Mouse (Mus musculus) embryonic facial prominence, embryonic 14.5 days (tissue): ENCODE measurements around the gene Nppb. TPM values are rescaled to one million over a fixed set of nuclear protein-coding genes. Genes with fewer than 3 reads are reported as not detected.
A peak's percentile ranks its signal among the peaks of the same experiment; 100 is the strongest.

Experiments
- ATAC-seq: fragments of 200-750 bp; cut with Nextera tagmentation; 2 replicates; pipeline ENCODE4 v1.8.0; 2017; ENCODE audit warnings: low read depth, moderate number of reproducible peaks, moderate TSS enrichment
- DNase-seq: peaks from one replicate; pipeline ENCODE4 v3.0.0-alpha.2; 2015; ENCODE audit warnings: low spot score
- H3K27ac ChIP-seq: fragments of 300-500 bp; sonication (generic); replicated peaks from 2 replicates; pipeline ENCODE4 v1.5.1; 2014; ENCODE audit warnings: low read depth, mild to moderate bottlenecking, low read length, moderate library complexity
- H3K27me3 ChIP-seq: fragments of 300-500 bp; sonication (generic); replicated peaks from 2 replicates; pipeline ENCODE4 v1.6.1; 2014; ENCODE audit warnings: low read length; ENCODE audit not compliant: control insufficient read depth, insufficient read depth
- H3K36me3 ChIP-seq: fragments of 300-500 bp; sonication (generic); 2 replicates; pipeline ENCODE4 v1.6.1; 2014; ENCODE audit warnings: low read length, mixed read lengths; ENCODE audit not compliant: control insufficient read depth, insufficient read depth
- H3K4me1 ChIP-seq: fragments of 300-500 bp; sonication (generic); 2 replicates; pipeline ENCODE4 v1.6.1; 2014; ENCODE audit warnings: antibody characterized with exemption, low read length; ENCODE audit not compliant: control insufficient read depth, insufficient read depth
- H3K4me2 ChIP-seq: fragments of 300-500 bp; sonication (generic); 2 replicates; pipeline ENCODE4 v1.6.1; 2014; ENCODE audit warnings: low read depth, mild to moderate bottlenecking, low read length, moderate library complexity, mixed read lengths
- H3K4me3 ChIP-seq: fragments of 300-500 bp; sonication (generic); 2 replicates; pipeline ENCODE4 v1.5.1; 2014; ENCODE audit warnings: low read depth, mild to moderate bottlenecking, low read length
- H3K9ac ChIP-seq: fragments of 300-500 bp; sonication (generic); 2 replicates; pipeline ENCODE4 v1.6.1; 2014; ENCODE audit warnings: low read depth, mild to moderate bottlenecking, low read length, moderate library complexity, mixed read lengths
- H3K9me3 ChIP-seq: fragments of 300-500 bp; sonication (generic); 2 replicates; pipeline ENCODE4 v1.6.1; 2016; ENCODE audit warnings: low read length; ENCODE audit not compliant: control insufficient read depth
- WGBS: fragments of 180-500 bp; shearing (Covaris S2); extraction: QIAGEN DNeasy Blood & Tissue Kit; methylation state at CpG from one replicate; pipeline ENCODE4 v1.1.7; 2014; 5-methylcytosine and 5-hydroxymethylcytosine counted together
- polyA plus RNA-seq: library from polyadenylated mRNA; unstranded; fragments of >200 nt; fragmentation: Nextera tagmentation; extraction: Ambion mirVana; gene quantifications from 2 replicates; pipeline ENCODE4 v1.2.1, GENCODE M21; 2014

Nppb gene
- polyA plus RNA-seq, 1 experiment from 2014 or later = not detected

DNA sequence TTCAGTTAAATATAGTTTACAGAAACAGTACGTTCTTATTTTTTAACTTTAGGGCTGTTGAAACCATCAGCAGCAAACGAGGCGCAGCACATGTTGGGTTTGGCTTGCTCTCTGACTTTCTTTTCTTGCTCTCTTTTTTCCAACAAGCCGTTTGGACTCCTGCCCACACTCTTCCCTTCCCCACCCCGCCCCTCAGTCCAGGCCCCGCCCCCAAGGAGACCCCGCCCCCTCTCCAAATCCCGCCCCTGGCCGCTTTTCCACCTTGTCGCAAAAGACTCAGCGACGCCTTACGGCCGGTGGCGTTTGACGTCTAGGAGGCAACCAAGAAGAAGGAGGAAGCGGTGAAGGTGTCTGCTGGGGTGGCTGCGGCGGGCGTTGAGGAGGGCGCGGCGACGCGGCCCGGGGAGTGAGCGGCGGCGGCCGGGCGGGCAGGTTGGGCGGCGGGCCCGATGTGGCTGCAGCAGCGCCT, 45.0 kb upstream of the Nppb start, which contains the start of gene 2510039O18Rik:
TSS of gene 2510039O18Rik (plus strand) at position 320 of the 469 bp plus-strand sequence.
- peaks cover 56% of the 10 kb centered on the region for H3K4me1 ChIP-seq
- DNase-seq (peak; percentile 97), ATAC-seq (peak; percentile 61)
- peak within 1 kb of the TSS; percentile 98 for H3K4me2 ChIP-seq
- H3K9me3 ChIP-seq = no peaks in the 10 kb centered on the region
- H3K27me3 ChIP-seq = no peaks in the 10 kb centered on the region
- H3K27ac ChIP-seq = peak within 1 kb of the TSS; percentile 91
- peaks cover 26% of the 10 kb centered on the region for H3K36me3 ChIP-seq
- 2% methylated on average over 19 of the region's 35 CpGs for WGBS
- H3K4me3 ChIP-seq = peak within 1 kb of the TSS; percentile 91
- peak within 1 kb of the TSS; percentile 77 for H3K9ac ChIP-seq

DNA sequence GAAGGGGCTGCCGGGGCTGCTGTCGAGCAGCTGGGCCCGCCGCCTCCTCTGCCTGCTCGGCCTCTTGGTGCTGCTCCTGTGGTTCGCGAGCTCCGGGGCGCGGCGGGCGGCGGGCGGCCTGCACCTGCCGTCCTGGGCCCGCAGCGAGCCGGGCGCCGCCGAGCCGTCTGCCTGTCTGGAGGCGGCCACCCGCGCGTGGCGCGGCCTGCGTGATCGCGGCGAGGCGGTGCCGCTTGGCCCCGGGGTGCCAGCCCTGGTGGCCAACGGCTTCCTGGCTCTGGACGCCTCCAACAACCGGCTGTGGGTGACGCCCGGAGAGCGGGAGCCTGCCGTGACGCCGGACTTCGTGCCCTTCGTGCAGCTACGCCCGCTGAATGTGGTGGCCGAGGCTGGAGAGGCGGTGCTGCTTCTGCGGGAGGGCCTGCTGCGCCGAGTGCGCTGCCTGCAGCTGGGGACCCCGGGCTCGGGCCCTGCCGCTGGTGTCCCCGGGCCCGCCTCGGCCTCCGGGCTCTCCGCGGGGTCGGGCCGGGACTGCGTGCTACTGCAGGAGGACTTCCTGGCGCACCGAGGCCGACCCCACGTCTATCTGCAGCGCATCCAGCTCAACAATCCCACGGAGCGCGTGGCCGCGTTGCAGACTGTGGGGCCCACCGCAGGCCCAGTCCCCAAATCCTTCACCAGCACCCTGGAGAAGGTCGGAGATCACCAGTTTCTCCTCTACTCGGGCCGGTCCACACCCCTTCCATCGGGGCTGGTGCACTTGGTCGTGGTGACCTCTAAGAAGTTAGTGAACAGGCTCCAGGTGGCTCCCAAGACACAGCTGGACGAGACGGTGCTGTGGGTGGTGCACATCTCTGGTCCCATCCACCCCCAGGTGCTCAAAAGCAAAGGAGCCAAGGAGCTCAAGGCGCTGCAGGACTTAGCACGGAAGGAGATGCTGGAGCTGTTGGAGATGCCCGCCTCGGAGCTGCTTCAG, 44.3 kb upstream of the Nppb start:
- H3K36me3 ChIP-seq = peaks cover 33% of the 10 kb centered on the region
- DNase-seq (no peak), ATAC-seq (peak; percentile 50)
- peak overlapping the region; percentile 91 for H3K4me3 ChIP-seq
- H3K27ac ChIP-seq = peak overlapping the region; percentile 35; the same call in 1 of the 2 replicates
- H3K9me3 ChIP-seq = no peaks in the 10 kb centered on the region
- H3K4me2 ChIP-seq = peak overlapping the region; percentile 98
- no peaks in the 10 kb centered on the region for H3K27me3 ChIP-seq
- WGBS = 17% methylated on average over 21 of the region's 88 CpGs
- H3K4me1 ChIP-seq = peaks cover 52% of the 10 kb centered on the region
- peak overlapping the region; percentile 77 for H3K9ac ChIP-seq

DNA sequence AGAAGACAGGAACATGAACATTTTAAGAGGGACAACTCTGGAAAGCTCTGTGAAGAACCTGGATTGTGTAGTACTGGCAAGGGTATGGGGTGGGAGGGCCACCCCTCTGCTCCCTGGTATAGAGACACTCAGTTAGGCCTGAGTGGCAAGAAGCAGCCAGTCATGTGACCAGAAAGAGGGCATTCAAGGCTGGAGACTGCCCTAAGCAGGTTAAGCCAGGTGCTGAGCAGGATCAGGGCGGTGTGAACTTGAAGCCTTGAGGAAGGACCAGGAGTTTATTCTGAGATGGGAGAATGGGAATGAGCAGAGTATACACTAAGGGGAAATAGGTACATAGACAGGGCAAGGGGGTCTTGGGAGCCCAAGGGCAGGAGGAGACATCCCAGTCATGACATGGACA, 42.6 kb upstream of the Nppb start:
- no peak overlapping the region for H3K4me3 ChIP-seq
- DNase-seq (no peak), ATAC-seq (no peak)
- no peak overlapping the region for H3K27ac ChIP-seq
- no peaks in the 10 kb centered on the region for H3K27me3 ChIP-seq
- no peaks in the 10 kb centered on the region for H3K9me3 ChIP-seq
- peaks cover 50% of the 10 kb centered on the region for H3K36me3 ChIP-seq
- H3K4me2 ChIP-seq = 0 out of 2 replicates have a peak overlapping the region, but pooled peaks have one; percentile 4
- WGBS = 95% methylated on average over 1 of the region's 1 CpGs
- peaks cover 40% of the 10 kb centered on the region for H3K4me1 ChIP-seq
- H3K9ac ChIP-seq = no peak overlapping the region

DNA sequence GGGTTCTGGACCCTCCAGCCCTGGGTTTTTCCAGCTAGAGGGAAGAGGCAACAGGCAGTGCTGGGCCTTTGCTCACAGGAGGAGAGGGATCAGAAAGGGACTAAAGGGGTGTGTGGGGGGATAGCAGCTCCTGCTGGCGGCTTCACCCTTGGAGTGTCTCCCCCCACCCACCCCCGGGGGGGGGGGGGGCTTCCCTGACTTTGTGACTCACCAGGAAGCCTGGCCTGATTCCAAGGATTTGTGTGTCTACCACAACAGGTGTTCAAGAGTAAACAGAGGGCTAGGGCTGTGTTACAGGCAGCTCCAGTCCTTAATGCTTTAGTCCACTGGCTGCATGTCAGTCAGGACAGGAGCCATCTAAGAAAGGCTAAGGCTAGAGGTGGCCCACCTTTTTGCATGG, 38.1 kb upstream of the Nppb start:
- peak; percentile 39 for DNase-seq
- no peaks in the 10 kb centered on the region for H3K27me3 ChIP-seq
- no peak overlapping the region for H3K4me2 ChIP-seq
- H3K9me3 ChIP-seq = no peaks in the 10 kb centered on the region
- H3K9ac ChIP-seq = no peak overlapping the region
- ATAC-seq = no peak
- no peak overlapping the region for H3K27ac ChIP-seq
- H3K36me3 ChIP-seq = peaks cover 56% of the 10 kb centered on the region
- H3K4me1 ChIP-seq = peaks cover 7% of the 10 kb centered on the region; the same call in 1 of the 2 replicates
- WGBS = 81% methylated on average over 2 of the region's 2 CpGs
- H3K4me3 ChIP-seq = no peak overlapping the region

DNA sequence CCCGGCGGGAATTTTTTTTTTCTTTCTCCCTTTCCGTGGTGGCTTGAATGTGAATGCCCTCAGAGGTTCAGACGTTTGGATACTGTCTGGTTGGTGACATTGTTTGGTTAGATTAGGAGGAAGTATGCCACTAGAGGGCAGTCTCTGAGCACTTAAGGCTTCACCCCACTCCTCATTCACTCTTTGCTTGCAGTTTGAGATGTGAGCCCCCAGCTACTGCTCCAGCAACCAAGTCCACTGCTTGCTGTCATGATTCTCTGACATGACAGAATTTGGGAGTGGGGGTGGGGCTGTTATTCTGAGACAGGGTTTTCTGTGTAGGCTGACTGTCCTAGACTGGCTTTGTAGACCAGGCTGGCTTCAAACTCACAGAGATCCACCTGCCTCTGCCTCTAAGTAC, 32.0 kb upstream of the Nppb start:
- 8% methylated on average over 4 of the region's 4 CpGs for WGBS
- Histone ChIP-seq H3K4me1 (no peaks in the 10 kb centered on the region), H3K9me3 (no peaks in the 10 kb centered on the region), H3K36me3 (peaks cover 2% of the 10 kb centered on the region; the same call in 1 of the 2 replicates), H3K9ac (no peak overlapping the region), H3K4me3 (no peak overlapping the region), H3K27ac (no peak overlapping the region), H3K4me2 (no peak overlapping the region), H3K27me3 (no peaks in the 10 kb centered on the region)
- DNase-seq (peak; percentile 38), ATAC-seq (no peak)

DNA sequence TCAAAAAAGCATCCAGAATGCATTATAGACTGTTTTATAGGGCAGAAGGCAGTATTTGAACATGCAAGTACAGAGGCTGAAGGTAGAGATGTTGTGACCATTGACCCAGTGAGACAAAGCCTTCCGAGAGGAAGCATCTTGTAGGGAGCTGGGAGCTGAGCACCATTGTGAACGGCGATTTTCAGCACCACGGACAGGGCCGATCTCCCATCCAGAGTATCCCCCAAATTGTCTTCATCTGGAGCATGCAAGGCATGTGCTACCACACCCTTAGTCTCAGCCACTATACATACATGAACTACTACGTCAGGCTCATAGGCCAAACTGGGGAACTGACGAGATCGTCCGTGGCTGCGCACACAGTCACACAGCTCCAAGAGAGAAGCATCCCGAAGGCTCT, 28.4 kb upstream of the Nppb start:
- no peak overlapping the region for H3K4me2 ChIP-seq
- H3K27ac ChIP-seq = no peak overlapping the region
- H3K9ac ChIP-seq = no peak overlapping the region
- 40% methylated on average over 11 of the region's 11 CpGs for WGBS
- no peaks in the 10 kb centered on the region for H3K4me1 ChIP-seq
- DNase-seq (peak; percentile 59), ATAC-seq (no peak)
- H3K36me3 ChIP-seq = no peaks in the 10 kb centered on the region
- no peaks in the 10 kb centered on the region for H3K9me3 ChIP-seq
- H3K4me3 ChIP-seq = no peak overlapping the region
- no peaks in the 10 kb centered on the region for H3K27me3 ChIP-seq

DNA sequence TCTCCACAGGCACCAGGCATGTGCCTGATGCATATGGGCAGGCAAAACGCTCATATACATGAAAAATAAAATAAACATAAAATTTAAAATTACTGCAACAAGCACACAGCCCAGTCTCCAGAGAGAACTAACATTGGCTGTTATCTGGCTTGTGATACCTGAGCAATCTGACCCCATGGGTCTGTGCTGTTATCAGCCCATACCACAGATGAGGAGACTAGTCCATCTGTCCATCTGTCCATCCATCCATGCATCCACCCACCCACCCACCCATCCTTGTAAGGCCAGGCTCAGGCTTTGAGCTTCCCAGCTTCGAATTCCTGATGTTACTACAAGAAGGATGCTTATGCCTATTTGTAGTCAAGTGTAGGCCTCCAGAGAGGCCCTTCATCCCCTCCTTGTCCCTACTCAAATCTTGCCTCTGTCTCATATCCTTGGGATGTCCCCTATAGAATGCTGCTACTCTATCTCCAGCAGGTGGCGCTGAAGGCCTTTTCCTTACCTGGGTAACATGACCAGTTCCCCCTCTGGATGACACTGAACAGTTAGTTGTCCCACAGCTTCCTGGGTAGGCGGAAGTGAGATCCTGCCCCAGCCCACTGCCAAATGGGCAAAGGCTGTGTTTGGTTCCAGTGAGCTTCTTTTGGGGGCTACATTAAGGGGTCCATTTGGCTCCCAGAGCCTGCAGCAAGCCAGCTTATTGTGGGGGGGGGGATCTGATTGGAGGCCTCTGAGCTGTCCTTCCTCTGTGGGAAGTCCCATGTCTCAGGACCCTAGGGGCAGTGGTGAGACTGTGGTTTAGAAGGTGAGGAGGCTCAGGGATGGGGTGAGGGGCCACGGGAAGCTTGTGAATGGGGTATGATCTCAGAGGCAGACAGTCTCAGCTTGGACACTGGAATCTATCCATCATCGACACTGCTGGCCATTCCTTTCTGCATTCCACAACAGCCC, 25.4 kb upstream of the Nppb start:
- WGBS = 43% methylated on average over 6 of the region's 6 CpGs
- peak; percentile 80 for ATAC-seq
- peak; percentile 79 for DNase-seq
- H3K4me2 ChIP-seq = no peak overlapping the region
- H3K4me3 ChIP-seq = no peak overlapping the region
- H3K4me1 ChIP-seq = no peaks in the 10 kb centered on the region
- H3K36me3 ChIP-seq = no peaks in the 10 kb centered on the region
- no peak overlapping the region for H3K9ac ChIP-seq
- no peaks in the 10 kb centered on the region for H3K9me3 ChIP-seq
- no peak overlapping the region for H3K27ac ChIP-seq
- H3K27me3 ChIP-seq = no peaks in the 10 kb centered on the region

DNA sequence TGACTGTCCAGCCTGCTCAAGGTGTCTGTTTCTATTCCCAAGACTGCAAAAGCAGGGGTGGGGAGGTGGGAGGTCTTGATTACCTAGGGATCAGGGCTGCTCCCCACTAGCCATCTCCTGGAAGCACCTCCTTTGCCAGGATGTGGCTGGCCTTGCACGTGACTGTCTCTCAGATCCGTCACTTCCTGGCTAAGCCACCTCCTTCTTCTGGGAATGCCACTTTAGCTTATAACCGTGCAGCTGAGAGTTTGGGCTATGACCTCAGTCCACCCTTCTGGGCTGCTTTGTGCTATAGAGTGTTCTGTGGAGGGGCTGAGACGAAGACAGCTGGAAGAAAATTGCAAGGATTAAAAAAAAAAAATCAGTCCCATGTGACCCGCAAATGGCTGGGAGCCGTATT, 22.8 kb upstream of the Nppb start:
- H3K4me1 ChIP-seq = no peaks in the 10 kb centered on the region
- no peak for ATAC-seq
- H3K4me3 ChIP-seq = no peak overlapping the region
- no peak overlapping the region for H3K27ac ChIP-seq
- H3K9ac ChIP-seq = no peak overlapping the region
- no peaks in the 10 kb centered on the region for H3K27me3 ChIP-seq
- H3K4me2 ChIP-seq = no peak overlapping the region
- H3K36me3 ChIP-seq = no peaks in the 10 kb centered on the region
- no peaks in the 10 kb centered on the region for H3K9me3 ChIP-seq
- no peak for DNase-seq
- WGBS = 34% methylated on average over 6 of the region's 6 CpGs
